Mouse (Mus musculus): ENCODE results near the gene Sprr2a2. TPM values are rescaled to one million over a fixed set of nuclear protein-coding genes. Genes with fewer than 3 reads are reported as not detected.
"Not testable (repeated sequence)": the region's sequence is repeated elsewhere in the genome, so short reads cannot be mapped to it uniquely, and the experiment has no call there.

Sprr2a2 gene
- polyA plus RNA-seq, 1 experiment from 2014 or later: not detected

GRCm38 (mm10) chr3:92239197-92239596 is 23.5 kb downstream of the Sprr2a2 start:
- not testable (repeated sequence) for H3K9ac ChIP-seq (replicated peaks); H3K27ac ChIP-seq; ATAC-seq; H3K27me3 ChIP-seq; H3K36me3 ChIP-seq; H3K4me1 ChIP-seq (replicated peaks); H3K4me2 ChIP-seq (replicated peaks); H3K4me3 ChIP-seq (replicated peaks); H3K9me3 ChIP-seq
- no CpG with 5 or more reads among the region's 1 CpGs for WGBS

GRCm38 (mm10) chr3:92244833-92245232 is 29.1 kb downstream of the Sprr2a2 start:
- not testable (repeated sequence) for ATAC-seq

DNA sequence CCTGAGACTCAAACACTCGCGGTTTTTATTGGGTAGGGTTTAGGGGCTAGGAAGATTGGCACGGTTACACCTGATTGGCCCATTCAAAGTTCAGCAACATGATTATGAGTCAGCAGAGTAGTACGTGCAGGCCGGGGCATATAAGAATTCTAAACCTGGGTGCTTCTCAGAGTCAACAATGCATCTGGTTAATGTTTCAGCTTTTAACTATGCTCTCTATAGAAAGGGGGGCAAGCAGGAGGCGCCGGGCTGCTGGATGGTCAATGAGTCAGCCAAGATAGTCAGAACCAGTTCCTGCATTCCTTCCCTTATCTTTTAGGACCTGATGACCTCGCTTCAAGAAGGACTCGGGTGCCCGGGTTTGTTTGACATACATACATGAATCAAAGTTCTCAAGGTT is 30.5 kb downstream of the Sprr2a2 start:
- not testable (repeated sequence) for H3K4me1 ChIP-seq (replicated peaks); H3K27ac ChIP-seq; H3K9me3 ChIP-seq; H3K4me3 ChIP-seq (replicated peaks); ATAC-seq; H3K9ac ChIP-seq (replicated peaks); H3K36me3 ChIP-seq; H3K27me3 ChIP-seq; H3K4me2 ChIP-seq (replicated peaks)
- WGBS: no CpG with 5 or more reads among the region's 10 CpGs

More at GRCm38 (mm10) chr3:92244833-92245232, 29.1 kb downstream of the Sprr2a2 start:
- H3K36me3 ChIP-seq; H3K4me3 ChIP-seq (replicated peaks); H3K9ac ChIP-seq (replicated peaks); H3K27me3 ChIP-seq; H3K4me2 ChIP-seq (replicated peaks); H3K4me1 ChIP-seq (replicated peaks); H3K27ac ChIP-seq; H3K9me3 ChIP-seq: not testable (repeated sequence)

GRCm38 (mm10) chr3:92248494-92248893 is 32.8 kb downstream of the Sprr2a2 start:
- not testable (repeated sequence) for H3K9me3 ChIP-seq; H3K9ac ChIP-seq (replicated peaks); ATAC-seq; H3K27me3 ChIP-seq; H3K4me1 ChIP-seq (replicated peaks); H3K4me2 ChIP-seq (replicated peaks); H3K4me3 ChIP-seq (replicated peaks); H3K36me3 ChIP-seq; H3K27ac ChIP-seq

DNA sequence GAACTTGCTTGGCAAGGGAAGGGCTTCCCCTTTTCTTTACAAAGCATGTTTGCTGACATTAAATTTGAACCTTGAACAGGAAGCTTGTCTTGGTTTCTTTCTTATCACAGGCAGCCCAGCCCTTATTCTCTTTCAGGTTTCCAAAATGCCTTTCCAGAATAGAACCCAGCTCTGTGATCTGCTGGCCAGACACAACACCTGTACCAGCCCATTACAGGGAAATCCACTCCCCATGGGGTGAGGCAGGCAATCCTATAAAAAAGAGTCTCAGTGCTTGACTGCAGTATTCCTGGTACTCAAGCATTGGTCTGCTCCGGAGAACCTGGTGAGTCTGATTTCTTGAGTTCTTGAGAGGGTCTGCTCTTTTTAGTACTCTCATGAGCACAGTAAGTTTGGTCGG is 34.7 kb downstream of the Sprr2a2 start:
- not testable (repeated sequence) for H3K36me3 ChIP-seq; H3K9ac ChIP-seq (replicated peaks); H3K4me2 ChIP-seq (replicated peaks); H3K4me3 ChIP-seq (replicated peaks); H3K27ac ChIP-seq; H3K9me3 ChIP-seq; ATAC-seq; H3K4me1 ChIP-seq (replicated peaks); H3K27me3 ChIP-seq
- WGBS: 92% methylated on average over 1 of the region's 2 CpGs

- H3K4me3 ChIP-seq (replicated peaks); H3K4me1 ChIP-seq (replicated peaks); H3K27ac ChIP-seq; H3K9me3 ChIP-seq; H3K27me3 ChIP-seq; H3K36me3 ChIP-seq; H3K9ac ChIP-seq (replicated peaks); H3K4me2 ChIP-seq (replicated peaks): not testable (repeated sequence)
- ATAC-seq: peak; percentile 76
- no CpG with 5 or more reads among the region's 8 CpGs for WGBS
Observed at GRCm38 (mm10) chr3:92253860-92254259, 38.1 kb downstream of the Sprr2a2 start.

DNA sequence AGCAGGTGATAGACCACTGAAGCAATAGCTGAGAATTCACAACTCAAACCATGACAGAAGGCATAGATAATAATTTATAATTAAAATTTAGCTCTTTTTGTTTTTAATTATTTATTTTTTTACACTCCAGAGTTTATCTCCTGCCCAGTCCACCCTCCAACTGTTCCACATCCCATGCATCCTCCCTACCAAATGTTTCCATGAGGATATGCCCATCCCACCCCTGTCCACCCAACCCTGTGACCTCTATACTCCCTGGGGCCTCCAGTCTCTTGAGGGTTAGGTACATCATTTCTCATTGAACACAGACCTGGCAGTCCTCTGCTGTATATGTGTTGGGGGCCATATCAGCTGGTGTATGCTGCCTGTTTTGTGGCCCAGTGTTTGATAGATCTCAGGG is 42.8 kb downstream of the Sprr2a2 start:
- not testable (repeated sequence) for H3K4me1 ChIP-seq (replicated peaks); H3K27ac ChIP-seq

DNA sequence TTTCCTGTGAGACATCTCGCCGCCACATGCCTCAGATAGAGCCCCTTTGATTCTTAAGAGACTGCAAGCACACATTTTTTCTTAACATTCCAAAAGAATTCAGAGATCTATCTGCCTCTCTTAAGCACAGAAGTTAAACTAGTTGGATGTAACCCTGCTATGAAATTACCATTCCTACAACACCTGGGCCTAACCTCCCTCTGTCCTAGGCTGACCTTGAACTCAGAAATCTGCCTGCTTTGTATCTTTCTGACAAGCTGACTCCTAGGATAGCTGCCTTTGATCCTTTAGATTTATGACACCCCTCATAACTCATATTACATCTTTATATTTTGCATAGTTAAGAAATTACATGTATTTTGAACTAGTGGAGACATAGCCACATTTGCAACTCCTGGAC is 47.7 kb downstream of the Sprr2a2 start:
- H3K4me1 ChIP-seq (replicated peaks); H3K9ac ChIP-seq (replicated peaks); ATAC-seq; H3K27me3 ChIP-seq; H3K36me3 ChIP-seq; H3K27ac ChIP-seq; H3K4me3 ChIP-seq (replicated peaks); H3K4me2 ChIP-seq (replicated peaks); H3K9me3 ChIP-seq: not testable (repeated sequence)
- WGBS: no CpG with 5 or more reads among the region's 2 CpGs

More for the DNA sequence above, 42.8 kb downstream of the Sprr2a2 start:
- H3K9me3 ChIP-seq; H3K27me3 ChIP-seq; H3K4me3 ChIP-seq (replicated peaks); H3K9ac ChIP-seq (replicated peaks); H3K4me2 ChIP-seq (replicated peaks); H3K36me3 ChIP-seq: not testable (repeated sequence)
- peak; percentile 67; the same call in 1 of the 2 replicates for ATAC-seq

DNA sequence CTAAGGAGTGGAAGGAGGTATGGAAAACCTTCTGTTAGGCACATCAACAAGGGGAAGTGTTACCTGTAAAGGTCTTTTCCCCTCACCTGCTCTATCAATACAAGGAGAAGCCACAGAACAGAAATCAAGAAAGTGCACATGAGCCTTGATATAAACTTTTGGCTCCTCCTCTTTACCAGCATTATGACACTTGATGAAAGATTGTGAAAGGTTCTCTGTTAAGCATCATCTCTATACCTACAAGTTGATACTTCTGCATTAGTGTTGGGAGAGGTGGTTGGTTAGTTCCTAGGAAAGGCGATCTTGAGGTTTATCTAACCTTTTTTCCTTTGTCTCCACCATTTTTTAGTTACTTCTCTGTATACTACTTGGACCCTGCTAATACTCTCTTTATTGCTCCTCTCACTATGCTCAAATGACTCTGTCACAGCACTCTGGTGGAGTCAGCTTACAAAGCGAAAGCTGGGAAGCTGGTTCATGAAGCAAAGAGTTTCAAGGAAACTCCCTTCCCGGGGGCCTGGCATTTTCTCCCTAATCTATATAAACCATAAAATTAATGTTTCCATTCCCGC is 55.8 kb downstream of the Sprr2a2 start:
- not testable (repeated sequence) for H3K27ac ChIP-seq; H3K9ac ChIP-seq (replicated peaks); H3K4me3 ChIP-seq (replicated peaks); H3K27me3 ChIP-seq; H3K4me1 ChIP-seq (replicated peaks); H3K36me3 ChIP-seq; H3K9me3 ChIP-seq; H3K4me2 ChIP-seq (replicated peaks)
- no CpG with 5 or more reads among the region's 4 CpGs for WGBS
- peak; percentile 43; the same call in 1 of the 2 replicates for ATAC-seq

DNA sequence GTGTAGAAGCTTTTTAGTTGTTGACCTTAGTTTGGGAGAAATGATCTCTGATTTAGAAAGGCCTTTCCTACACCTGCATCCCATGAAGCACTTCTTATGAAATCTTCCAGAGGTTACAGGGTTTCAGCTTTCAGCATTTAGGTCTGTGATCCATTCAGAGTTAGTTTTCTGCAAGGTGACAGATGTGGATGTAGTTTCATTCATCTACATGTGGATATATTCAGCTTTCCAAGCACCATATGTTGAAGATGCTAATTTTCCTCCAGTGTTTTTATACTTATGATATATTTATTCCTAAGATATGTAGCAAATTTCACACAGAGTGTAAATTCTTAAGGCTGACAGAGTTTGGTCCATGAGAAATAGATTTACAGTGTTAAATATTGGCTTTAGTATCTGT is 57.8 kb downstream of the Sprr2a2 start:
- not testable (repeated sequence) for H3K9me3 ChIP-seq; H3K4me1 ChIP-seq (replicated peaks); ATAC-seq; H3K27me3 ChIP-seq; H3K36me3 ChIP-seq; H3K4me2 ChIP-seq (replicated peaks); H3K4me3 ChIP-seq (replicated peaks); H3K9ac ChIP-seq (replicated peaks); H3K27ac ChIP-seq

GRCm38 (mm10) chr3:92274018-92274417 is 58.3 kb downstream of the Sprr2a2 start:
- not testable (repeated sequence) for H3K27ac ChIP-seq; H3K36me3 ChIP-seq; H3K27me3 ChIP-seq; ATAC-seq; H3K9me3 ChIP-seq; H3K4me2 ChIP-seq (replicated peaks); H3K4me3 ChIP-seq (replicated peaks); H3K9ac ChIP-seq (replicated peaks); H3K4me1 ChIP-seq (replicated peaks)
- no CpG with 5 or more reads among the region's 1 CpGs for WGBS

DNA sequence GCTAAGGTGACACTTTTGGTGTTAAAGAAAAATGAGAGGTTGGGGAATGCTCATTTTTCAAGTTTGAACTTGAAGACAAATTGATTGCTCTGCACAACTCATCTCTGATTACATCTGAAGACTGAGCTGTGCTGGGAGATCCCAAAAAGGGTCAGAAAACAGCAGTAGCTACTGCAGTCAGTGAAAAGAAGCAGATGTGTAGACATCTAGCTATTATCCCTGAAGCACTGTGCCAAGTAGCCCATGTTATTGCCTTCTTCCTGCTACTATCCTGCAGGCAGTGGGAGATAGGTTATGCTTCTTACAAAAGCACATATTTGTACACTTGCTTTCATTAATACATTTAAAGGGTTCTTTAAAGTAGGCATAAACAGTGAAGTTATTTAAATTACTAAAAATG is 63.9 kb downstream of the Sprr2a2 start:
- H3K9me3 ChIP-seq; H3K4me1 ChIP-seq (replicated peaks); ATAC-seq; H3K4me2 ChIP-seq (replicated peaks); H3K27me3 ChIP-seq; H3K4me3 ChIP-seq (replicated peaks); H3K36me3 ChIP-seq; H3K27ac ChIP-seq; H3K9ac ChIP-seq (replicated peaks): not testable (repeated sequence)

DNA sequence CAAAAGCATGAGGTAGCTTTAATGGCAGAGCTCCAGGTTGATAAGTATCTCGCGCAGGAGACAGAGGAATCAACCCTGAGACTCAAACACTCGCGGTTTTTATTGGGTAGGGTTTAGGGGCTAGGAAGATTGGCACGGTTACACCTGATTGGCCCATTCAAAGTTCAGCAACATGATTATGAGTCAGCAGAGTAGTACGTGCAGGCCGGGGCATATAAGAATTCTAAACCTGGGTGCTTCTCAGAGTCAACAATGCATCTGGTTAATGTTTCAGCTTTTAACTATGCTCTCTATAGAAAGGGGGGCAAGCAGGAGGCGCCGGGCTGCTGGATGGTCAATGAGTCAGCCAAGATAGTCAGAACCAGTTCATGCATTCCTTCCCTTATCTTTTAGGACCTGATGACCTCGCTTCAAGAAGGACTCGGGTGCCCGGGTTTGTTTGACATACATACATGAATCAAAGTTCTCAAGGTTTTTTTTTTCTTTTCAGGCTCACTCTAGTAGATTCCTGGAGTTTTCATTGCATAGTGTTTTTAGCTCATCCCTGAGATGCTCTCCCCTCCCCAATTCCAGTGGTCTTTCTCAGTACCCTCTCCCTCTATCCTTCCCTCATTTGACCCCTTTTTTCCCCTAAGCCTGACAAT is 65.4 kb downstream of the Sprr2a2 start:
- not testable (repeated sequence) for H3K4me2 ChIP-seq (replicated peaks); H3K4me3 ChIP-seq (replicated peaks); H3K27ac ChIP-seq; H3K4me1 ChIP-seq (replicated peaks); H3K27me3 ChIP-seq; H3K9me3 ChIP-seq; H3K9ac ChIP-seq (replicated peaks); ATAC-seq; H3K36me3 ChIP-seq
- WGBS: 95% methylated on average over 5 of the region's 12 CpGs

All from midbrain, embryonic 13.5 days (tissue).